Mouse (Mus musculus) stomach, embryonic 16.5 days (tissue): ENCODE measurements around the gene Gipc2. TPM values are rescaled to one million over a fixed set of nuclear protein-coding genes. Genes with fewer than 3 reads are reported as not detected.
"Not testable (repeated sequence)": the region's sequence is repeated elsewhere in the genome, so short reads cannot be mapped to it uniquely, and the experiment has no call there.

Source experiments
- ATAC-seq: fragments of 200-750 bp; cut with Nextera tagmentation; 2 replicates; pipeline ENCODE4 v1.8.0; 2017; ENCODE audit warnings: moderate number of reproducible peaks, moderate TSS enrichment; ENCODE audit not compliant: insufficient read depth, low FRiP score
- H3K27ac ChIP-seq: fragments of 300-500 bp; sonication (generic); 2 replicates; pipeline ENCODE4 v1.5.1; 2014; ENCODE audit warnings: low read length
- H3K27me3 ChIP-seq: fragments of 300-500 bp; sonication (generic); 2 replicates; pipeline ENCODE4 v1.6.1; 2014; ENCODE audit warnings: low read length, control low read depth, mixed read lengths; ENCODE audit not compliant: control insufficient read depth, insufficient read depth
- H3K36me3 ChIP-seq: fragments of 300-500 bp; sonication (generic); 2 replicates; pipeline ENCODE4 v1.6.1; 2014; ENCODE audit warnings: low read length; ENCODE audit not compliant: control insufficient read depth, insufficient read depth
- H3K4me1 ChIP-seq: fragments of 300-500 bp; sonication (generic); 2 replicates; pipeline ENCODE4 v1.6.1; 2014; ENCODE audit warnings: low read length, control low read depth, mixed read lengths; ENCODE audit not compliant: control insufficient read depth, insufficient read depth
- H3K4me2 ChIP-seq: fragments of 300-500 bp; sonication (generic); 2 replicates; pipeline ENCODE4 v1.6.1; 2014; ENCODE audit warnings: low read depth, low read length, mixed read lengths
- H3K4me3 ChIP-seq: fragments of 300-500 bp; sonication (generic); replicated peaks from 2 replicates; pipeline ENCODE4 v1.5.1; 2014; ENCODE audit warnings: mild to moderate bottlenecking, low read length
- H3K9ac ChIP-seq: fragments of 300-500 bp; sonication (generic); 2 replicates; pipeline ENCODE4 v1.6.1; 2014; ENCODE audit warnings: low read length
- H3K9me3 ChIP-seq: fragments of 300-500 bp; sonication (generic); replicated peaks from 2 replicates; pipeline ENCODE4 v1.6.1; 2016; ENCODE audit warnings: low read length, control low read depth; ENCODE audit not compliant: control insufficient read depth
- WGBS: fragments of 180-500 bp; shearing (Covaris S2); extraction: QIAGEN DNeasy Blood & Tissue Kit; methylation state at CpG from one replicate; pipeline ENCODE4 v1.1.7; 2014; 5-methylcytosine and 5-hydroxymethylcytosine counted together
- polyA plus RNA-seq: library from polyadenylated mRNA; unstranded; fragments of >200 nt; fragmentation: Nextera tagmentation; extraction: Ambion mirVana; gene quantifications from 2 replicates; pipeline ENCODE4 v1.2.1, GENCODE M21; 2015

Gipc2 gene
- polyA plus RNA-seq, 1 experiment from 2014 or later = 59.9 TPM

DNA sequence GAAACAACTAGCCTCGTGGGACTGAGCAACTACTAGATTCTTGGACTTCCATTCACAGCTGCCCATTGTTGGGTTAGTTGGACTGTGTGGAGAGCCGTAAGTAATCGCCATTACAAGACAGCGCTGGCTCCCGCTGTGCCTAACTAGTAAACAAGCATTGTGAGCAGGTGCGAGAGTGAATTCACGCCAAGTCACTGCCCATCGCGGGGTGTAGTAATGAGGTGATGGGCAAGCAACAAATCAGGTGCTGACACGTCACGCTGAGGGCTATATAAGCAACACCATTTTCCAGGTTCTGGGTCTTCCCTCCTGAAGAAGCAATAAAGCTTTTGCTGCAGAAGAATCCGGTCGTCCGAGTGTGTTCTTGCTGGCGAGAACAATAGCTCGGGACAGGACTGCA, 29.9 kb downstream of the Gipc2 start:
- H3K27ac ChIP-seq, H3K4me3 ChIP-seq, ATAC-seq, H3K36me3 ChIP-seq, H3K4me1 ChIP-seq, H3K9ac ChIP-seq, H3K9me3 ChIP-seq, H3K4me2 ChIP-seq, H3K27me3 ChIP-seq: not testable (repeated sequence)
- WGBS = 91% methylated on average over 16 of the region's 16 CpGs

- WGBS = 61% methylated on average over 9 of the region's 9 CpGs
- H3K4me3 ChIP-seq = no peak overlapping the region
- H3K9ac ChIP-seq = no peak overlapping the region
- no peak for ATAC-seq
- H3K4me1 ChIP-seq = no peaks in the 10 kb centered on the region
- no peak overlapping the region for H3K4me2 ChIP-seq
- H3K27me3 ChIP-seq = no peaks in the 10 kb centered on the region
- no peaks in the 10 kb centered on the region for H3K9me3 ChIP-seq
- no peaks in the 10 kb centered on the region for H3K36me3 ChIP-seq
- no peak overlapping the region for H3K27ac ChIP-seq
Observed at GRCm38 (mm10) chr3:152133621-152134020, 32.4 kb downstream of the Gipc2 start.

DNA sequence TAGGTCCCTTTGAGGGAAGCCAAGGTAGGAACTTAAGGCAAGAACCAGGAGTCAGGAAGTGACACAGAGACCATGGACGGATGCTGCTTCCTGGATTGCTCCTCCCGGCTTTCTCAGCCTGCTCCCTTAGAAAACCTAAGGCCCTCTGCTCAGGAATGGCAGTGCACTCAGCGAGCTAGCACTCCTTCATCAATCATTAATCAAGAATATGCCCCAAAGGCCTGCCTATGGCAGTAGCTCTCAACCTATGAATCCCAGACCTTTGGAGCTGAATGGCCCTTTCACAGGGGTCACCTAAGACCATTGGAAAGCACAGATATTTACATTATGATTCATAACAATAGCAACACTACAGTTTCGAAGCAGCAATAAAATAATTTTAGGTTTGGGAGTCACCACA, 35.1 kb downstream of the Gipc2 start:
- Histone ChIP-seq H3K4me2 (no peak overlapping the region), H3K9ac (no peak overlapping the region), H3K36me3 (no peaks in the 10 kb centered on the region), H3K9me3 (no peaks in the 10 kb centered on the region), H3K27me3 (no peaks in the 10 kb centered on the region), H3K4me1 (no peaks in the 10 kb centered on the region), H3K27ac (no peak overlapping the region), H3K4me3 (no peak overlapping the region)
- ATAC-seq = no peak
- WGBS = 65% methylated on average over 4 of the region's 4 CpGs

DNA sequence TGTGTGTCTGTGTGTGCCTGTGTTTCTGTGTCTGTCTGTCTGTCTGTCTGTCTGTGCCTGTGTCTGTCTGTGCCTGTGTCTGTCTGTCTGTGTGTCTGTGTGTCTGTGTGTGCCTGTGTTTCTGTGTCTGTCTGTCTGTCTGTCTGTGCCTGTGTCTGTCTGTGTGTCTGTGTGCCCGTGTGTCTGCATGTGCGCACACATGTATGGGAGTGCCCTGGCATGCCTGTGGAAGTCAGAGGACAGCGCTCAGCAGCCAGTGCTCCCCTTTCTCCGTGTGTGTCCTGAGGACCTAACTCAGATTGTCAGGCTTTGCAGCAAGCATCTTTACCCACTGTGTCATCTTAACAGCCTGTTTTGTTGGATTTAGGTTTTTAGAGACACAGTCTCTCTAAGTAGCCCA, 36.6 kb downstream of the Gipc2 start:
- not testable (repeated sequence) for H3K27me3 ChIP-seq, H3K4me3 ChIP-seq, ATAC-seq, H3K4me2 ChIP-seq, H3K27ac ChIP-seq, H3K4me1 ChIP-seq, H3K9me3 ChIP-seq, H3K9ac ChIP-seq, H3K36me3 ChIP-seq
- WGBS = 89% methylated on average over 4 of the region's 4 CpGs

GRCm38 (mm10) chr3:152128631-152129030, 37.4 kb downstream of the Gipc2 start:
- no peaks in the 10 kb centered on the region for H3K9me3 ChIP-seq
- no peaks in the 10 kb centered on the region for H3K4me1 ChIP-seq
- H3K27ac ChIP-seq = no peak overlapping the region
- no peaks in the 10 kb centered on the region for H3K27me3 ChIP-seq
- H3K36me3 ChIP-seq = no peaks in the 10 kb centered on the region
- no peak for ATAC-seq
- H3K9ac ChIP-seq = no peak overlapping the region
- no peak overlapping the region for H3K4me3 ChIP-seq
- H3K4me2 ChIP-seq = no peak overlapping the region
- 75% methylated on average over 7 of the region's 7 CpGs for WGBS

DNA sequence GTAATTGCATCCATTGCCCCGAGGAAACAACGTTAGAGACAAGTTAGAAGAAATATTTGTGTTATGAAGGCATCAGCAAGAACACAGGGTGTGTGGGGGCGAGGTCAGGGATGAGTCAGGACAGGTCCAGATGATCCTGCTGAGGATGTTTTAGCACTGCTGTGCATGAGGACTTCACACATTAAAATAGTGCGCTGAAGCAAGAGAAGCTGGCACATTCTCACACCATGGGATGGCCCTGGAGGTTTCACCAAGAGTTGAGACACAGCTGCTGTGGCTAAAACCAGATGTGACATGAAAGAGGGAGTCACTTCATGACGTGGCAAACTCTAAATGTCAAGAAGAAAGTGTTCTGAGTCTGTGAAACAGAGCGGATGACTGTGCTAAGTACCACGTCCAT, 38.9 kb downstream of the Gipc2 start:
- 69% methylated on average over 7 of the region's 7 CpGs for WGBS
- H3K36me3 ChIP-seq = no peaks in the 10 kb centered on the region
- ATAC-seq = no peak
- H3K4me2 ChIP-seq = no peak overlapping the region
- peaks cover 5% of the 10 kb centered on the region for H3K4me1 ChIP-seq
- H3K4me3 ChIP-seq = no peak overlapping the region
- no peaks in the 10 kb centered on the region for H3K27me3 ChIP-seq
- H3K27ac ChIP-seq = no peak overlapping the region
- no peaks in the 10 kb centered on the region for H3K9me3 ChIP-seq
- no peak overlapping the region for H3K9ac ChIP-seq

DNA sequence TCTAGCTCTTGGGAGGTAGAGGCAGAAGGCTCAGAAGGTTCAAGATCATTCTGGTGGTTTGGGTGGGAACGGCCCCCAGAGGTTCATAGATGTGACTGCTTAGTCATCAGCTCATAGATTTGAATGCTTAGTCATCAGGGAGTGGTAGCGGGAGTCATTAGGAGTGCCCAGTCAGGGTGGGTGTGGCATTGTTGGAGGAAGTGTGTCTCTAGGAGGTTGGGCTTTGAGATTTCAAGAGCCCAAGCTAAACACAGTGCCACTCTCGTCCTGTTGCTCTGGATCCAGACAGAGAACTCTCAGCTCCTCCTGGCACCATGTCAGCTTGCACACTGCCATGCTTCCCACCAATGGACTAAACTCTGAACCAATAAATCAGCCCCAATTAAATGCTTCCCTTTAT, 43.3 kb downstream of the Gipc2 start:
- H3K4me3 ChIP-seq = no peak overlapping the region
- 49% methylated on average over 3 of the region's 3 CpGs for WGBS
- H3K27ac ChIP-seq = peak overlapping the region; percentile 60
- peaks cover 13% of the 10 kb centered on the region for H3K4me1 ChIP-seq
- no peaks in the 10 kb centered on the region for H3K9me3 ChIP-seq
- peak overlapping the region; percentile 22; the same call in 1 of the 2 replicates for H3K4me2 ChIP-seq
- peak; percentile 89 for ATAC-seq
- H3K27me3 ChIP-seq = no peaks in the 10 kb centered on the region
- no peaks in the 10 kb centered on the region for H3K36me3 ChIP-seq
- H3K9ac ChIP-seq = no peak overlapping the region

DNA sequence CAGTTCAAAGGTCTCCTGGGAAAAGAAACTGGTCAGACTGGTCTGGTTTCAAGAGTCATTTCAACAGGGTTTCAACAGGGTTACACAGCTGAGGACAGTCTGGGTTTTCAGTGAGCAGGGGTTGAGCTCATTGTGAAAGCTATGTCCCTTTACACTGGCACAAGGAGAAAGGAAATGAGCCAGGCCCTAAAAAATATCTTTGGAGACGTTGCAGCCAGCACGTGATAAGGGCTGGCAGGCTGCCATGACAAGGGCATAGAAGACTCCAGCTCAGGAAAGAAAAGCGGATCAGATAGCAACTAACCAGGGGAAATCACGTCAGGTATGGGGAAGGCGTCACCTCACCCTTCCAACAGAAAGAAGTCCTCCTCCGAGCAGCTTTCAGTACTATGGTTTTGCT, 43.9 kb downstream of the Gipc2 start:
- Histone ChIP-seq H3K4me2 (peak overlapping the region; percentile 22; the same call in 1 of the 2 replicates), H3K4me3 (no peak overlapping the region), H3K27me3 (no peaks in the 10 kb centered on the region), H3K27ac (peak overlapping the region; percentile 60), H3K9ac (no peak overlapping the region), H3K4me1 (peaks cover 13% of the 10 kb centered on the region), H3K9me3 (no peaks in the 10 kb centered on the region), H3K36me3 (no peaks in the 10 kb centered on the region)
- WGBS = 32% methylated on average over 6 of the region's 6 CpGs
- ATAC-seq = peak; percentile 67; the same call in 1 of the 2 replicates

DNA sequence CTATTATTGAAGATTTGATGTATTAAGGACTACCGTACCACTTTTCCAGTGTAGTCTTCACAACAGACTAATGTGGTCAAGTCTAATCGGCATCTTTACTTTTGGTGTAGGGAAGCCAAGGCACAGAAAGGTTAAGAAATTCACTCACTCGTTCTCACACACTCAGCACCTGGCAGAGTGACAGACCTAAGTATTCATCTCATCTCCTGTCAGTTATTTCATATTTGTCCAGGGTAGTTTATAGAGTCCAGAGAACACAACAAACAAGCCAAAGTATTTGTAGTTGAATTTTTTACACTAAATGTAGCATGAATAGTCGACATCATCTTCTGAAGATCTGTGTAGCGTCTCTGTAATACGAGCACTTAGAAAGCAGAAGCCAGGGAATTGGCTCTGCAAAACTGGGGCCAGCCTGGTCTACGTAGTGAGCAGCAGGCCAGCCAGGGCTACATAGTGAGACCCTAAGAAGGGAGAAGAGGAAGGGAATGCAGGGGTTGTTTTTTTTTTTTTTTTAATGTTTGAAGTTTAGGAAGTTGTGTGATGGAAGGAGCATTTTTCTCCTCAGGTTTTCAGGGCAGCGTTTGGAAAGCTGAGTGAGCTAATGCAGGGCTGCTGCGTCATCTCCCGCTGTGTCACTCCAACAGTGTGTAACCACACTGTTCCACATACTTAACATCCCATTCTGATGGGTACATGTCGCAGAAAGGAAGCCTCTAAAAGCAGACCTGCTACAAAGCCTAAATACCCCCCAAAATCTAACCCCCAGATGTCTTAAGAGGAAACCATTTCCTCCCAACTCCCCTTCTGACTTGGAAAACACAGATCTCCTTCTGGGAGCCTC, 44.6 kb downstream of the Gipc2 start:
- Histone ChIP-seq H3K9ac (no peak overlapping the region), H3K27me3 (no peaks in the 10 kb centered on the region), H3K27ac (peak overlapping the region; percentile 60), H3K4me2 (no peak overlapping the region), H3K4me3 (no peak overlapping the region), H3K9me3 (no peaks in the 10 kb centered on the region), H3K36me3 (no peaks in the 10 kb centered on the region), H3K4me1 (peaks cover 13% of the 10 kb centered on the region)
- WGBS = 74% methylated on average over 11 of the region's 11 CpGs
- no peak for ATAC-seq
